7 mouse cellular contexts compared by ENCODE assay signal in genomic region chr12:86892711-86893311, GRCm38 (mm10). TPM values are rescaled to one million over a fixed set of nuclear protein-coding genes. Genes with fewer than 3 reads are reported as not detected.
DNase-seq lines count a peak whose midpoint lies in the region; ATAC-seq and TF ChIP-seq lines count a peak whose summit lies in the region.

No protein-coding gene starts in this region.

- H3K27ac ChIP-seq in lung, embryonic 14.5 days (ENCODE audit: low read depth) = peak overlapping the region; percentile 99
- peak overlapping the region; percentile 68 for H3K27ac ChIP-seq in cortical plate, adult 2 months (ENCODE audit: insufficient read depth, low read length)
- peak overlapping the region; percentile 99 for H3K27ac ChIP-seq in hindbrain, embryonic 13.5 days
- H3K27ac ChIP-seq in lung, postnatal 0 days (ENCODE audit: low read length) = peak overlapping the region; percentile 99

- TF ChIP-seq EP300 in lung, postnatal 0 days (IDR thresholded peaks at IDR 0.05) = no peak

- H3K36me3 ChIP-seq in lung, embryonic 14.5 days (ENCODE audit: insufficient read depth) = no peaks in the 10 kb centered on the region
- no peaks in the 10 kb centered on the region for H3K36me3 ChIP-seq in hindbrain, embryonic 13.5 days
- H3K36me3 ChIP-seq in lung, postnatal 0 days (ENCODE audit: insufficient read depth, low read length) = no peaks in the 10 kb centered on the region

- H3K9me3 ChIP-seq in lung, embryonic 14.5 days (ENCODE audit: low read depth, low read length) = no peaks in the 10 kb centered on the region
- H3K9me3 ChIP-seq in hindbrain, embryonic 13.5 days = no peaks in the 10 kb centered on the region
- no peaks in the 10 kb centered on the region for H3K9me3 ChIP-seq in lung, postnatal 0 days (ENCODE audit: low read length)

- no peak for TF ChIP-seq POLR2A in cortical plate, adult 2 months (IDR thresholded peaks at IDR 0.05; ENCODE audit: extremely low read depth, insufficient read depth, low read length)

- 0 out of 2 replicates have a peak overlapping the region, but pooled peaks have one; percentile 54 for H3K9ac ChIP-seq in lung, embryonic 14.5 days
- H3K9ac ChIP-seq in hindbrain, embryonic 13.5 days = peak overlapping the region; percentile 72
- H3K9ac ChIP-seq in lung, postnatal 0 days (replicated peaks; ENCODE audit: low read depth) = 0 out of 2 replicates have a peak overlapping the region, but pooled peaks have one; percentile 75

- WGBS in lung, embryonic 14.5 days = 6% methylated on average over 18 of the region's 18 CpGs
- WGBS in hindbrain, embryonic 13.5 days = 1% methylated on average over 18 of the region's 18 CpGs
- WGBS in lung, postnatal 0 days = 11% methylated on average over 17 of the region's 18 CpGs

- H3K27me3 ChIP-seq in lung, embryonic 14.5 days (ENCODE audit: insufficient read depth, low read length) = no peaks in the 10 kb centered on the region
- no peaks in the 10 kb centered on the region for H3K27me3 ChIP-seq in hindbrain, embryonic 13.5 days
- no peaks in the 10 kb centered on the region for H3K27me3 ChIP-seq in lung, postnatal 0 days (replicated peaks; ENCODE audit: insufficient read depth, low read length)

- peak overlapping the region; percentile 70 for H3K4me2 ChIP-seq in lung, embryonic 14.5 days
- peak overlapping the region; percentile 65 for H3K4me2 ChIP-seq in hindbrain, embryonic 13.5 days
- peak overlapping the region; percentile 71 for H3K4me2 ChIP-seq in lung, postnatal 0 days (replicated peaks; ENCODE audit: low read depth, low read length)

- DNase-seq in lung, embryonic 14.5 days = peak; percentile 81
- DNase-seq in lung, postnatal 25 days (ENCODE audit: low spot score) = no peak
- peak; percentile 82 for DNase-seq in lung, postnatal 0 days (ENCODE audit: low spot score)
- peak; percentile 41 for DNase-seq in thymus, postnatal 14 days
- DNase-seq in urinary bladder, postnatal 14 days (ENCODE audit: low spot score) = no peak

- H3K4me1 ChIP-seq in lung, embryonic 14.5 days (ENCODE audit: insufficient read depth) = peaks cover 74% of the 10 kb centered on the region
- peaks cover 22% of the 10 kb centered on the region for H3K4me1 ChIP-seq in cortical plate, adult 2 months (ENCODE audit: control insufficient read depth, insufficient read depth, low read length)
- H3K4me1 ChIP-seq in hindbrain, embryonic 13.5 days (replicated peaks) = peaks cover 94% of the 10 kb centered on the region
- peaks cover 61% of the 10 kb centered on the region for H3K4me1 ChIP-seq in lung, postnatal 0 days (ENCODE audit: insufficient read depth, low read depth, low read length)

- H3K4me3 ChIP-seq in lung, embryonic 14.5 days (ENCODE audit: low read depth, low read length) = peak overlapping the region; percentile 27; the same call in 1 of the 2 replicates
- H3K4me3 ChIP-seq in cortical plate, adult 2 months (ENCODE audit: insufficient read depth, low read length) = peak overlapping the region; percentile 38; the same call in 1 of the 2 replicates
- H3K4me3 ChIP-seq in hindbrain, embryonic 13.5 days = 0 out of 2 replicates have a peak overlapping the region, but pooled peaks have one; percentile 32
- no peak overlapping the region for H3K4me3 ChIP-seq in lung, postnatal 0 days (ENCODE audit: low read depth, low read length)

- no peak for ATAC-seq in lung, embryonic 14.5 days (ENCODE audit: insufficient read depth)
- ATAC-seq in hindbrain, embryonic 13.5 days (ENCODE audit: low FRiP score) = no peak
- ATAC-seq in lung, postnatal 0 days = no peak

- TF ChIP-seq CTCF in lung, embryonic 14.5 days (IDR thresholded peaks at IDR 0.05; ENCODE audit: low read depth) = no peak
- no peak for TF ChIP-seq CTCF in cortical plate, adult 2 months (IDR thresholded peaks at IDR 0.05; ENCODE audit: extremely low read depth, insufficient read depth, low read length)
- TF ChIP-seq CTCF in lung, postnatal 0 days (IDR thresholded peaks at IDR 0.05) = no peak

RNA-seq across cellular contexts. Expression of gene Irf2bpl, which starts 8.2 kb away (rescaled TPM):
- polyA plus RNA-seq in lung, embryonic 14.5 days (2014; fragmentation: Nextera tagmentation; extraction: Ambion mirVana) = 44.6 and 44.8 TPM in 2 replicates
- 35.7 and 37.1 TPM in 2 replicates for polyA plus RNA-seq in cortical plate, adult 2 months (2012; rRNA removed)
- 66.4 and 70.0 TPM in 2 replicates for polyA plus RNA-seq in hindbrain, embryonic 13.5 days (2015; fragmentation: Nextera tagmentation; extraction: Ambion mirVana)
- polyA plus RNA-seq in lung, postnatal 0 days (2015; fragmentation: Nextera tagmentation; extraction: Ambion mirVana) = 39.5 and 49.1 TPM in 2 replicates

RNA-seq across cellular contexts. Expression of gene Cipc, which starts 54.0 kb away (rescaled TPM):
- 22.4 and 24.3 TPM in 2 replicates for polyA plus RNA-seq in lung, embryonic 14.5 days (2014; fragmentation: Nextera tagmentation; extraction: Ambion mirVana)
- 83.7 and 84.4 TPM in 2 replicates for polyA plus RNA-seq in cortical plate, adult 2 months (2012; rRNA removed)
- 44.1 and 45.4 TPM in 2 replicates for polyA plus RNA-seq in hindbrain, embryonic 13.5 days (2015; fragmentation: Nextera tagmentation; extraction: Ambion mirVana)
- 12.5 and 14.8 TPM in 2 replicates for polyA plus RNA-seq in lung, postnatal 0 days (2015; fragmentation: Nextera tagmentation; extraction: Ambion mirVana)

Comparison
In these comparisons a context has a peak if more than half of its experiments do, and no peak if none do; other contexts are left out.
1. DNase-seq: peak in lung, embryonic 14.5 days (single experiment), lung, postnatal 0 days (single experiment) and thymus, postnatal 14 days (single experiment); none in lung, postnatal 25 days (single experiment) and urinary bladder, postnatal 14 days (single experiment).
2. Peak in every context shown above with its lines, with median percentiles within 50 percentile points of each other: H3K27ac ChIP-seq, H3K4me2 ChIP-seq and H3K9ac ChIP-seq.